Mouse (Mus musculus): Measurements from ENCODE around the gene Cib1.

Cib1 gene

GRCm38 (mm10) chr7:80233799-80234198, 1.2 kb upstream of the Cib1 start:
- no peak for DNase-seq (ENCODE audit: low spot score in 2 of 2)

GRCm38 (mm10) chr7:80231971-80232488, 583 bp downstream of the Cib1 start:
- DNase-seq (ENCODE audit: low spot score in 2 of 2): peak in 1 of 2 experiments; percentile 19

- DNase-seq (ENCODE audit: low spot score in 2 of 2): no peak
These were observed 2.4 kb downstream of the Cib1 start for GRCm38 (mm10) chr7:80230196-80230595.

GRCm38 (mm10) chr7:80227065-80227464, 5.5 kb downstream of the Cib1 start:
- DNase-seq (ENCODE audit: low spot score in 2 of 2): no peak

GRCm38 (mm10) chr7:80221179-80221750, 11.3 kb downstream of the Cib1 start:
- no peak for DNase-seq (ENCODE audit: low spot score in 2 of 2)

- DNase-seq (ENCODE audit: low spot score in 2 of 2): no peak
These were observed 12.3 kb downstream of the Cib1 start for GRCm38 (mm10) chr7:80220237-80220797.

GRCm38 (mm10) chr7:80218666-80219065, 13.9 kb downstream of the Cib1 start:
- DNase-seq (ENCODE audit: low spot score in 2 of 2): no peak

- peak in 1 of 2 experiments; percentile 36 for DNase-seq (ENCODE audit: low spot score in 2 of 2)
These were observed 16.0 kb downstream of the Cib1 start for GRCm38 (mm10) chr7:80216566-80216965.

GRCm38 (mm10) chr7:80215398-80215797, 17.2 kb downstream of the Cib1 start:
- DNase-seq (ENCODE audit: low spot score in 2 of 2): peak in 1 of 2 experiments; percentile 70

GRCm38 (mm10) chr7:80214459-80214858, 18.2 kb downstream of the Cib1 start:
- no peak for DNase-seq (ENCODE audit: low spot score in 2 of 2)

GRCm38 (mm10) chr7:80213604-80214003, 19.0 kb downstream of the Cib1 start:
- DNase-seq (ENCODE audit: low spot score in 2 of 2): no peak

GRCm38 (mm10) chr7:80210982-80211381, 21.6 kb downstream of the Cib1 start:
- no peak for DNase-seq (ENCODE audit: low spot score in 2 of 2)

- no peak for DNase-seq (ENCODE audit: low spot score in 2 of 2)
These were observed 22.9 kb downstream of the Cib1 start for GRCm38 (mm10) chr7:80209669-80210068.

GRCm38 (mm10) chr7:80208738-80209430, 23.7 kb downstream of the Cib1 start:
- DNase-seq (ENCODE audit: low spot score in 2 of 2): no peak

GRCm38 (mm10) chr7:80208026-80208642, 24.5 kb downstream of the Cib1 start:
- DNase-seq (ENCODE audit: low spot score in 2 of 2): no peak

- no peak for DNase-seq (ENCODE audit: low spot score in 2 of 2)
These were observed 25.3 kb downstream of the Cib1 start for GRCm38 (mm10) chr7:80207314-80207731.

- no peak for DNase-seq (ENCODE audit: low spot score in 2 of 2)
These were observed 26.7 kb downstream of the Cib1 start for GRCm38 (mm10) chr7:80205705-80206589.

GRCm38 (mm10) chr7:80204961-80205360, 27.7 kb downstream of the Cib1 start:
- no peak for DNase-seq (ENCODE audit: low spot score in 2 of 2)

GRCm38 (mm10) chr7:80204362-80204761, 28.3 kb downstream of the Cib1 start:
- no peak for DNase-seq (ENCODE audit: low spot score in 2 of 2)

GRCm38 (mm10) chr7:80203638-80204096, 28.9 kb downstream of the Cib1 start:
- no peak for DNase-seq (ENCODE audit: low spot score in 2 of 2)

GRCm38 (mm10) chr7:80202961-80203360, 29.7 kb downstream of the Cib1 start:
- no peak for DNase-seq (ENCODE audit: low spot score in 2 of 2)

Measured in left cerebral cortex, adult 9 months (tissue).